Mouse (Mus musculus): ENCODE results near the gene Arhgap29.

- no peak for TF ChIP-seq CTCF (conservative IDR thresholded peaks at IDR 0.05; ENCODE audit: low read length)
- TF ChIP-seq NANOG (IDR thresholded peaks at IDR 0.05; ENCODE audit: borderline replicate concordance, low read length) = no peak
- no peak for TF ChIP-seq POU5F1 (IDR thresholded peaks at IDR 0.05; ENCODE audit: borderline replicate concordance, low read length)
Observed at GRCm38 (mm10) chr3:121915191-121915590, 37.1 kb upstream of the Arhgap29 start.

Data from E14TG2a.4 (cell line).